Mouse (Mus musculus) lung, postnatal 0 days (tissue): ENCODE measurements around the gene Trpv4. TPM values are rescaled to one million over a fixed set of nuclear protein-coding genes. Genes with fewer than 3 reads are reported as not detected.

Experiments used
- ATAC-seq: fragments of 200-750 bp; cut with Nextera tagmentation; 2 replicates; pipeline ENCODE4 v1.8.0; 2017; ENCODE audit warnings: moderate library complexity
- DNase-seq: peaks from one replicate; pipeline ENCODE4 v3.0.0-alpha.2; 2016; ENCODE audit warnings: low spot score
- H3K27ac ChIP-seq: fragments of 300-500 bp; sonication (generic); 2 replicates; pipeline ENCODE4 v1.5.1; 2014; ENCODE audit warnings: antibody characterized with exemption, mild to moderate bottlenecking, low read length, mixed read lengths
- H3K27me3 ChIP-seq: fragments of 300-500 bp; sonication (generic); replicated peaks from 2 replicates; pipeline ENCODE4 v1.6.1; 2014; ENCODE audit warnings: low read length, mixed read lengths; ENCODE audit not compliant: insufficient read depth
- H3K36me3 ChIP-seq: fragments of 300-500 bp; sonication (generic); 2 replicates; pipeline ENCODE4 v1.6.1; 2014; ENCODE audit warnings: low read length, mixed read lengths; ENCODE audit not compliant: insufficient read depth
- H3K4me1 ChIP-seq: fragments of 300-500 bp; sonication (generic); 2 replicates; pipeline ENCODE4 v1.6.1; 2014; ENCODE audit warnings: antibody characterized with exemption, low read depth, low read length, mixed read lengths; ENCODE audit not compliant: insufficient read depth
- H3K4me2 ChIP-seq: fragments of 300-500 bp; sonication (generic); replicated peaks from 2 replicates; pipeline ENCODE4 v1.6.1; 2014; ENCODE audit warnings: low read depth, mild to moderate bottlenecking, low read length, moderate library complexity, mixed read lengths
- H3K4me3 ChIP-seq: fragments of 300-500 bp; sonication (generic); 2 replicates; pipeline ENCODE4 v1.5.1; 2014; ENCODE audit warnings: low read depth, low read length
- H3K9ac ChIP-seq: fragments of 300-500 bp; sonication (generic); replicated peaks from 2 replicates; pipeline ENCODE4 v1.6.1; 2014; ENCODE audit warnings: low read depth, mild to moderate bottlenecking
- H3K9me3 ChIP-seq: fragments of 300-500 bp; sonication (generic); 2 replicates; pipeline ENCODE4 v1.6.1; 2016; ENCODE audit warnings: low read length, mixed read lengths
- CTCF ChIP-seq: IDR thresholded peaks from 2 replicates; pipeline ENCODE4 v1.5.1; 2016; ENCODE audit warnings: antibody characterized with exemption, mild to moderate bottlenecking
- EP300 ChIP-seq: IDR thresholded peaks from 2 replicates; pipeline ENCODE4 v1.6.1; 2016; ENCODE audit warnings: antibody characterized with exemption, mild to moderate bottlenecking, control low read depth
- WGBS: fragments of 180-500 bp; shearing (Covaris S2); extraction: QIAGEN DNeasy Blood & Tissue Kit; methylation state at CpG from one replicate; pipeline ENCODE4 v1.1.7; 2014; 5-methylcytosine and 5-hydroxymethylcytosine counted together
- polyA plus RNA-seq: library from polyadenylated mRNA; unstranded; fragments of >200 nt; fragmentation: Nextera tagmentation; extraction: Ambion mirVana; gene quantifications from 2 replicates; pipeline ENCODE4 v1.2.1, GENCODE M21; 2015

The Trpv4 gene
- polyA plus RNA-seq, 1 experiment from 2014 or later: 3.4 TPM

GRCm38 (mm10) chr5:114597222-114597621 is 61.0 kb downstream of the Trpv4 start:
- H3K4me3 ChIP-seq: no peak overlapping the region
- H3K27me3 ChIP-seq: no peaks in the 10 kb centered on the region
- no peaks in the 10 kb centered on the region for H3K9me3 ChIP-seq
- 26% methylated on average over 8 of the region's 8 CpGs for WGBS
- H3K9ac ChIP-seq: no peak overlapping the region
- 0 out of 2 replicates have a peak overlapping the region, but pooled peaks have one; percentile 6 for H3K27ac ChIP-seq
- H3K36me3 ChIP-seq: no peaks in the 10 kb centered on the region
- DNase-seq (no peak), ATAC-seq (no peak)
- TF ChIP-seq CTCF: no peak
- no peak for TF ChIP-seq EP300
- no peak overlapping the region for H3K4me2 ChIP-seq
- peaks cover 31% of the 10 kb centered on the region for H3K4me1 ChIP-seq

DNA sequence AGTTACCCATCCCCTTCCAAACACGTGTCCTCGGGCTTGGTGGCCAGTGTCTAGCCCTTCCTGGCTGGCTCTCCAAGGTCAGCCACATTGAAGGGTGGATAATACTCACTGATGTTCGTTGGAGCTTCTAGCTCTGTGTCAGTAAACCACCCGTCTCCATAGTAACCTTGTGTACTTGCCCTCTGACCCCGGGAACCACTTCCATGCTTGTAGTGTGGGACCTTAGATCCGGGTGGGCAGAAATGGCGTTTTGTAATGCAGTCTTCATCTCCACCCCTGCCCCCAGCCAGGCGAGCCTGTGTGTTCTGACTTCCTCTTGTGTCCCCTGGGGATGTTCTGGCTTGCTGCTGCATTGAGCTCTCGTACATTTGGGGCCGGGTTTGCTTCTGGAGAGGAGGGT is 61.6 kb downstream of the Trpv4 start:
- Histone ChIP-seq H3K27ac (0 out of 2 replicates have a peak overlapping the region, but pooled peaks have one; percentile 6), H3K36me3 (no peaks in the 10 kb centered on the region), H3K4me3 (no peak overlapping the region), H3K9ac (no peak overlapping the region), H3K4me2 (no peak overlapping the region), H3K4me1 (peaks cover 34% of the 10 kb centered on the region), H3K9me3 (no peaks in the 10 kb centered on the region), H3K27me3 (no peaks in the 10 kb centered on the region)
- peak; percentile 68 for DNase-seq
- TF ChIP-seq EP300: no peak
- no peak for TF ChIP-seq CTCF
- peak; percentile 52 for ATAC-seq
- WGBS: 22% methylated on average over 10 of the region's 10 CpGs

GRCm38 (mm10) chr5:114594741-114595241 is 63.4 kb downstream of the Trpv4 start:
- Histone ChIP-seq H3K4me3 (no peak overlapping the region), H3K9ac (no peak overlapping the region), H3K27ac (peak overlapping the region; percentile 88), H3K36me3 (no peaks in the 10 kb centered on the region), H3K9me3 (no peaks in the 10 kb centered on the region), H3K4me1 (peaks cover 43% of the 10 kb centered on the region), H3K27me3 (no peaks in the 10 kb centered on the region), H3K4me2 (peak overlapping the region; percentile 32)
- ATAC-seq: peak; percentile 78
- peak; percentile 93 for DNase-seq
- TF ChIP-seq EP300 (peak; percentile 84), CTCF (no peak)
- 13% methylated on average over 15 of the region's 15 CpGs for WGBS

DNA sequence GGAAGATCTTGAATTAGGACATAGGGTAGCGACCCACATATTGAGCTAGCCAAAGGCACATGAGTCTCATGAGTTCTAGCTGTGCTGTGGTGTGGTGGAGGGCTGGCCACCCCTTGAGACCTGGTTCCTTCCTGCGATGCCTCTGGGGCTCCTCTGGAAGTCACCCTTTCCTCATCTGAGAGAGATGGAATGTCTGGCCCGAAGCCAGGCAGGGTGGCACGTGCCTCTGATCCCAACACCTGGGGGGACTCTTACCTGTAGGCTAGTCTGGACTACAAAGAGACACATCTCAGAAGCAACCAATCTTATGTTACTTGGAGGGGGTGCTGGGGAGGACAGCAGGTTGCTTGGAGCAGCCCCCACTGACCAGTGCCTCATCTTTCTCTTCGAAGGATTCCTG is 64.3 kb downstream of the Trpv4 start:
- Histone ChIP-seq H3K36me3 (no peaks in the 10 kb centered on the region), H3K4me3 (no peak overlapping the region), H3K27ac (peak overlapping the region; percentile 88), H3K9me3 (no peaks in the 10 kb centered on the region), H3K27me3 (no peaks in the 10 kb centered on the region), H3K4me2 (peak overlapping the region; percentile 32), H3K4me1 (peaks cover 43% of the 10 kb centered on the region), H3K9ac (no peak overlapping the region)
- no peak for DNase-seq
- ATAC-seq: no peak
- WGBS: 53% methylated on average over 5 of the region's 5 CpGs
- TF ChIP-seq CTCF (no peak), EP300 (no peak)

DNA sequence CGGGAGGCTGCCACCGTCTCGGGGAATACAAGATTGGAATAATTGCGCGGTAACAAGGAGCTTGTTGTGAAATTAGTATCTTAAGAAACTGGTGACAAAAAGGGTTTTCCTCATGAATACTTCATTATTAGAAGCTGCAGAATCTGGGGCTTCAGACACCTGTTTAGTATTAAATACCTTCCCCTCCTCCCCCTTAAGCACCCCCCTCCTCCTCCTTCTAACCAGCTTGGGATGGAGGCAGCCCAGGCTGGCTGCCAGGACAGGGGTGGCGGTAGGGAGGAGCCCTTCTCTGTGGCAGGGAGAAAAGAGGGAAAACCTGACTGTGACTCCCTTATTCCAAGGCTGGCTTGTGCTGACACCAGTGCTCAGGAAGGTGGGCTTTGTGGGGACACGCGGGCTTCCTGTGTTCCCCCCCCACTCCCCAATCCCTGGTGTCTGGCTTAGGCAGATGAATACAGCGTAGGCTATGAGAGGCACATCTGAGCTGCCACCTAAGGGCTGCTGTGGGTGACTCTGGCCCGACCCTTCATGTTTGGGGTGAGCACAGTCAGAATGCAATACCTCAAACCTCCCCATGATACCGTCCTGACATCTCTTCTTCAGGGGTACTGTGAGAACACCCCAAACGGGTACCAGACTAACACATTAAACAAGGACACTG is 64.9 kb downstream of the Trpv4 start:
- no peaks in the 10 kb centered on the region for H3K9me3 ChIP-seq
- peaks cover 43% of the 10 kb centered on the region for H3K4me1 ChIP-seq
- no peaks in the 10 kb centered on the region for H3K27me3 ChIP-seq
- 0 out of 2 replicates have a peak overlapping the region, but pooled peaks have one; percentile 88 for H3K27ac ChIP-seq
- no peaks in the 10 kb centered on the region for H3K36me3 ChIP-seq
- no peak overlapping the region for H3K4me2 ChIP-seq
- H3K9ac ChIP-seq: no peak overlapping the region
- no peak overlapping the region for H3K4me3 ChIP-seq
- DNase-seq (no peak), ATAC-seq (no peak)
- TF ChIP-seq CTCF (no peak), EP300 (no peak)
- WGBS: 63% methylated on average over 11 of the region's 12 CpGs

- no peaks in the 10 kb centered on the region for H3K27me3 ChIP-seq
- H3K4me1 ChIP-seq: peaks cover 43% of the 10 kb centered on the region
- no peak overlapping the region for H3K27ac ChIP-seq
- no peak overlapping the region for H3K4me3 ChIP-seq
- no peak for ATAC-seq
- no peak overlapping the region for H3K9ac ChIP-seq
- DNase-seq: no peak
- no peaks in the 10 kb centered on the region for H3K36me3 ChIP-seq
- 63% methylated on average over 19 of the region's 19 CpGs for WGBS
- no peak overlapping the region for H3K4me2 ChIP-seq
- TF ChIP-seq CTCF (no peak), EP300 (no peak)
- no peaks in the 10 kb centered on the region for H3K9me3 ChIP-seq
These were observed 65.6 kb downstream of the Trpv4 start for GRCm38 (mm10) chr5:114592463-114593160.
